Mouse (Mus musculus): ENCODE measurements around the gene Depdc1b.

Depdc1b gene

GRCm38 (mm10) chr13:108449116-108450097 is 133.3 kb downstream of the Depdc1b start, which contains the start of gene Pde4d:
Gene Pde4d (plus strand): TSS chr13:108449948.
- DNase-seq: no peak

GRCm38 (mm10) chr13:108451122-108451521 is 135.0 kb downstream of the Depdc1b start:
- DNase-seq: no peak

- DNase-seq: no peak
Measured at GRCm38 (mm10) chr13:108453064-108453919, 137.2 kb downstream of the Depdc1b start.
